Mouse (Mus musculus) bone marrow macrophage, adult 2 months (primary cell): Measurements from ENCODE around the gene Eid3. TPM values are rescaled to one million over a fixed set of nuclear protein-coding genes. Genes with fewer than 3 reads are reported as not detected.

Experiments
- H3K27ac ChIP-seq: 2 replicates; pipeline ENCODE4 v1.5.1; 2012; ENCODE audit warnings: low read depth, low read length; ENCODE audit not compliant: insufficient read depth
- H3K4me1 ChIP-seq: 2 replicates; pipeline ENCODE4 v1.6.1; 2012; ENCODE audit warnings: low read length; ENCODE audit not compliant: control insufficient read depth, insufficient read depth
- H3K4me3 ChIP-seq: 2 replicates; pipeline ENCODE4 v1.5.1; 2012; ENCODE audit warnings: mild to moderate bottlenecking, low read length, moderate library complexity; ENCODE audit not compliant: insufficient read depth
- CTCF ChIP-seq: IDR thresholded peaks from 2 replicates; pipeline ENCODE4 v1.5.1; 2012; ENCODE audit warnings: low read depth, mild to moderate bottlenecking, low read length, moderate library complexity
- POLR2A ChIP-seq: IDR thresholded peaks from 2 replicates; pipeline ENCODE4 v1.6.1; 2012; ENCODE audit warnings: mild to moderate bottlenecking, low read depth, low read length, borderline replicate concordance
- polyA plus RNA-seq: library from polyadenylated mRNA; stranded (reverse); fragments of >200 nt; gene quantifications from 2 replicates; pipeline ENCODE4 v1.2.4, GENCODE M21; 2012; ENCODE audit not compliant: missing spikeins, insufficient read depth, insufficient read length

The Eid3 gene
- polyA plus RNA-seq, 1 experiment, result 3.5 TPM

GRCm38 (mm10) chr10:82908526-82908925 lies 42.1 kb downstream of the Eid3 start:
- TF ChIP-seq CTCF (no peak), POLR2A (no peak)
- no peak overlapping the region for H3K4me3 ChIP-seq
- H3K27ac ChIP-seq, result no peak overlapping the region
- H3K4me1 ChIP-seq, result no peaks in the 10 kb centered on the region; the same call in 1 of the 2 replicates

GRCm38 (mm10) chr10:82909382-82909781 lies 43.0 kb downstream of the Eid3 start:
- no peak; the same call in 1 of the 2 replicates for TF ChIP-seq CTCF
- TF ChIP-seq POLR2A, result no peak
- no peak overlapping the region for H3K4me3 ChIP-seq
- H3K27ac ChIP-seq, result no peak overlapping the region
- H3K4me1 ChIP-seq, result peaks cover 8% of the 10 kb centered on the region

- Histone ChIP-seq H3K4me1 (peaks cover 11% of the 10 kb centered on the region), H3K27ac (no peak overlapping the region), H3K4me3 (no peak overlapping the region)
- no peak for TF ChIP-seq POLR2A
- peak; percentile 79 for TF ChIP-seq CTCF
Observed at GRCm38 (mm10) chr10:82910198-82910597, 43.8 kb downstream of the Eid3 start.

- Histone ChIP-seq H3K4me3 (no peak overlapping the region), H3K4me1 (peaks cover 13% of the 10 kb centered on the region), H3K27ac (no peak overlapping the region)
- no peak for TF ChIP-seq POLR2A
- TF ChIP-seq CTCF, result no peak
Observed at GRCm38 (mm10) chr10:82913238-82913637, 46.8 kb downstream of the Eid3 start.

- peaks cover 13% of the 10 kb centered on the region for H3K4me1 ChIP-seq
- H3K4me3 ChIP-seq, result no peak overlapping the region
- TF ChIP-seq CTCF, result no peak
- TF ChIP-seq POLR2A, result no peak
- H3K27ac ChIP-seq, result no peak overlapping the region
Observed at GRCm38 (mm10) chr10:82913772-82914171, 47.3 kb downstream of the Eid3 start.

Other genes starting within 250 kb of the Eid3 start
- 18.5 and 18.6 TPM in 2 replicates for gene 1190007I07Rik, start 243.4 kb upstream of the Eid3 start, polyA plus RNA-seq
- gene Tdg, start 236.8 kb upstream of the Eid3 start, polyA plus RNA-seq, result 18.8 and 25.6 TPM in 2 replicates
- gene Glt8d2, start 176.0 kb upstream of the Eid3 start, polyA plus RNA-seq, result not detected in 2 replicates
- 13.2 and 15.5 TPM in 2 replicates for gene Hcfc2, start 170.5 kb upstream of the Eid3 start, polyA plus RNA-seq
- gene Nfyb, start 102.5 kb upstream of the Eid3 start, polyA plus RNA-seq, result 17.1 and 19.1 TPM in 2 replicates
- 82.9 and 88.9 TPM in 2 replicates for gene Txnrd1, start 32.7 kb upstream of the Eid3 start, polyA plus RNA-seq
- gene Chst11, start 118.9 kb downstream of the Eid3 start, polyA plus RNA-seq, result 0.43 and 0.88 TPM in 2 replicates